Comparison of ENCODE assay signal across 10 mouse cellular contexts in the genomic region with DNA sequence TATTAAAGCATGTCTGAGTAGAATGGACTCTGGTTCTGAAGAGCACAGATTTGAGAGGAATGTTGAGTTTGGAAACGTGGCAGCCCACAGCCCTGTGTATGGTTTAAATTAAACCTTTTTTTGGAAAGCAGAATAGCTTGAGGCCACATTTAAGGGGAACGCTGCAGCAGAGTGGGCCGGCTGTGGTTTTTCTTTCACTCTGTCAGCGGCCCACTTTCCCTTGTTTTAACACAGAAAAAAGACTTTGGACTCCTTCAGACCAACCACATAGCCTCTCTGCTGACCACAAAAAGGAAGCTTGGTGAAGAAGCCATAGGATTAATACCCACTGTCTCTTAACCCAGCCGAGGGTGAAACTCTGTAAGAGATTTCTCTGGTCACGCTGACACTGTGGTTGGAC.
A peak's percentile ranks its signal among the peaks of the same experiment; 100 is the strongest.
DNase-seq lines count a peak whose midpoint lies in the region; ATAC-seq lines count a peak whose summit lies in the region.
"Had no signal": no experiment of that assay in that cellular context is flagged by ENCODE, and none has a peak within 500 bp of the region (broad histone marks: within the 10 kb centered on the region; RNA-seq: fewer than 3 reads in every experiment).

No protein-coding gene starts in this region.

- intact Hi-C loops in left cerebral cortex, postnatal 36 days (cut with DNase I): no loop called here

- H3K4me3 ChIP-seq in kidney, embryonic 14.5 days (ENCODE audit: low read length): no peak overlapping the region
- no peak overlapping the region for H3K4me3 ChIP-seq in embryonic facial prominence, embryonic 10.5 days
- H3K4me3 ChIP-seq: erythroblast, embryonic 14.5 days had no signal

- WGBS in kidney, embryonic 14.5 days: 56% methylated on average over 6 of the region's 6 CpGs
- 13% methylated on average over 6 of the region's 6 CpGs for WGBS in embryonic facial prominence, embryonic 10.5 days

- DNase-seq in kidney, adult 8-10 months: no peak
- DNase-seq in embryonic facial prominence, embryonic 10.5 days (ENCODE audit: low spot score): peak; percentile 38
- no peak for DNase-seq in ovary, postnatal 10 days (ENCODE audit: low spot score)
- DNase-seq in left cerebral cortex, postnatal 36 days (ENCODE audit: low spot score in 2 of 2): no peak

- peak overlapping the region; percentile 27; the same call in 1 of the 2 replicates for H3K27ac ChIP-seq in kidney, embryonic 14.5 days (ENCODE audit: low read depth, low read length)
- peak overlapping the region; percentile 70 for H3K27ac ChIP-seq in embryonic facial prominence, embryonic 10.5 days (replicated peaks)
- H3K27ac ChIP-seq: macrophage had no signal

- peaks cover 5% of the 10 kb centered on the region; the same call in 1 of the 2 replicates for H3K27me3 ChIP-seq in kidney, embryonic 14.5 days (ENCODE audit: control insufficient read depth, insufficient read depth, low read length)
- H3K27me3 ChIP-seq in embryonic facial prominence, embryonic 10.5 days (replicated peaks; ENCODE audit: low read depth, poor library complexity, severe bottlenecking): peaks cover 7% of the 10 kb centered on the region; the same call in 1 of the 2 replicates

- peaks cover 7% of the 10 kb centered on the region for H3K4me1 ChIP-seq in kidney, embryonic 14.5 days (ENCODE audit: control insufficient read depth, insufficient read depth, low read length)
- peaks cover 56% of the 10 kb centered on the region for H3K4me1 ChIP-seq in embryonic facial prominence, embryonic 10.5 days

- H3K9ac ChIP-seq in kidney, embryonic 14.5 days (ENCODE audit: low read depth, low read length): no peak overlapping the region

- ATAC-seq in kidney, embryonic 14.5 days (ENCODE audit: low FRiP score, low TSS enrichment): no peak
- peak; percentile 63 to 77 for ATAC-seq in hematopoietic stem cell, adult 5-6 weeks (replicated peaks in 1 of 2; ENCODE audit: insufficient read depth in 1 of 2, low FRiP score in 2 of 2, low TSS enrichment in 1 of 2, low read depth in 1 of 2, poor library complexity in 2 of 2, severe bottlenecking in 2 of 2)
- peak; percentile 55 for ATAC-seq in megakaryocyte, adult 5-6 weeks (ENCODE audit: poor library complexity, severe bottlenecking)
- ATAC-seq in CD4-positive, CD25-positive, alpha-beta regulatory T cell, adult 4 months: no peak

- H3K36me3 ChIP-seq in kidney, embryonic 14.5 days (ENCODE audit: control insufficient read depth, insufficient read depth, low read length): no peaks in the 10 kb centered on the region
- no peaks in the 10 kb centered on the region for H3K36me3 ChIP-seq in embryonic facial prominence, embryonic 10.5 days (replicated peaks)

- H3K9me3 ChIP-seq in kidney, embryonic 14.5 days (ENCODE audit: control insufficient read depth, low read length): no peaks in the 10 kb centered on the region
- H3K9me3 ChIP-seq in embryonic facial prominence, embryonic 10.5 days: no peaks in the 10 kb centered on the region

- no peak overlapping the region for H3K4me2 ChIP-seq in kidney, embryonic 14.5 days (replicated peaks; ENCODE audit: low read depth, low read length)

Comparison
In these comparisons a context has a peak if more than half of its experiments do, and no peak if none do; other contexts are left out.
1. ATAC-seq: peak in hematopoietic stem cell, adult 5-6 weeks (2 of 2) and megakaryocyte, adult 5-6 weeks (single experiment); none in kidney, embryonic 14.5 days (single experiment) and CD4-positive, CD25-positive, alpha-beta regulatory T cell, adult 4 months (single experiment).